Mouse (Mus musculus): ENCODE results near the gene Gm6268. TPM values are rescaled to one million over a fixed set of nuclear protein-coding genes. Genes with fewer than 3 reads are reported as not detected.
A peak's percentile ranks its signal among the peaks of the same experiment; 100 is the strongest.

Gene Gm6268
- polyA plus RNA-seq (2014; fragmentation: Nextera tagmentation; extraction: Ambion mirVana): not detected in 2 replicates

DNA sequence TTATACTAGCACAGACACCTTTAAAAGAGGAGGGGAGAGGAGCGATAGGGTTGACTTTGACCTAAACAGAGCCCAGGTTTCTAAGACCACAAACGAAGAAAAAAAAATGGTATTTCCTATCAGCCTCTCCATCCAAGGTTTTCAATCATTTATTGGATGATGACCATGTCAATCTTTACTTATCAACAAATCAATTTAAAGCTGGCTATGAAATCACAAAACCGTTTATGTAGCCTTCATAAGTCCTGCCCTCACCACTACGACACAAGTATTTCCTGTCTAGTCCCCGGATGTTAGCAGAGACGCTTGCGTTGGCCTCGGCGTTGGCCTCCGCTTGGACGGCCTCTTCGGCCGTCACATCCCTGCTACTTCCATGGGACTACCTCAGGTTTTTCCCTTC lies at the start of gene Gm6268:
Gene Gm6268, plus strand, starts transcription at position 301 of the 400 bp plus-strand sequence.
- WGBS: 89% methylated on average over 13 of the region's 13 CpGs
- DNase-seq (ENCODE audit: low spot score) (no peak), ATAC-seq (ENCODE audit: insufficient read depth, low FRiP score, low TSS enrichment) (no peak)
- no peaks in the 10 kb centered on the region for H3K4me1 ChIP-seq (ENCODE audit: control insufficient read depth, insufficient read depth, low read length)
- no peak within 1 kb of the TSS for H3K4me2 ChIP-seq (ENCODE audit: low read depth)
- H3K9me3 ChIP-seq (ENCODE audit: control insufficient read depth, low read length): no peaks in the 10 kb centered on the region; the same call in 1 of the 2 replicates
- no peak within 1 kb of the TSS for H3K27ac ChIP-seq (ENCODE audit: low read depth, low read length)
- H3K4me3 ChIP-seq (ENCODE audit: low read depth, low read length): no peak within 1 kb of the TSS
- no peak within 1 kb of the TSS for H3K9ac ChIP-seq (ENCODE audit: low read length)
- no peaks in the 10 kb centered on the region for H3K27me3 ChIP-seq (ENCODE audit: control insufficient read depth, insufficient read depth, low read length)
- no peaks in the 10 kb centered on the region for H3K36me3 ChIP-seq (ENCODE audit: control insufficient read depth, insufficient read depth, low read length)

DNA sequence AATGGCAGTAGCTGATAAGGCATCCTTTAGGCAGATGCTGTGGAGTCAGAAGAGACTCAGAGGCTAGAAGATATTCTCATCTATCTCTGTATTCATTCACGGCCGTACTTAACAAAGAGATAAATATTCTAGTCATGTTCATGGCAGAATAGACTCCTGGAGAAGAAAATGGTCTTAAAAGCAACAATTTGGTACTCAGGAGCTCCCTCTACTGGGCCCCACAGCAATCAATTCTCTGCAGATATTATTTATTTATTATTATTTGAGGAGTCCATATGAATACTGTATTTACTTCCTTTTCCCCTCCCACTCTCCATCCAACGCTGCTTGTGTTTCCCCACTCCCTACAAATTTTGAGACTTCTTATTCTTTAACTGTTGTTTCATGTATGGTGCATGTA lies 48.6 kb upstream of the Gm6268 start:
- Histone ChIP-seq H3K9ac (ENCODE audit: low read length) (no peak overlapping the region), H3K4me1 (ENCODE audit: control insufficient read depth, insufficient read depth, low read length) (no peaks in the 10 kb centered on the region), H3K4me2 (ENCODE audit: low read depth) (no peak overlapping the region), H3K27me3 (ENCODE audit: control insufficient read depth, insufficient read depth, low read length) (no peaks in the 10 kb centered on the region), H3K9me3 (ENCODE audit: control insufficient read depth, low read length) (no peaks in the 10 kb centered on the region), H3K36me3 (ENCODE audit: control insufficient read depth, insufficient read depth, low read length) (no peaks in the 10 kb centered on the region), H3K27ac (ENCODE audit: low read depth, low read length) (no peak overlapping the region), H3K4me3 (ENCODE audit: low read depth, low read length) (no peak overlapping the region)
- no peak for ATAC-seq (ENCODE audit: insufficient read depth, low FRiP score, low TSS enrichment)
- peak; percentile 13 for DNase-seq (ENCODE audit: low spot score)
- 68% methylated on average over 3 of the region's 3 CpGs for WGBS

DNA sequence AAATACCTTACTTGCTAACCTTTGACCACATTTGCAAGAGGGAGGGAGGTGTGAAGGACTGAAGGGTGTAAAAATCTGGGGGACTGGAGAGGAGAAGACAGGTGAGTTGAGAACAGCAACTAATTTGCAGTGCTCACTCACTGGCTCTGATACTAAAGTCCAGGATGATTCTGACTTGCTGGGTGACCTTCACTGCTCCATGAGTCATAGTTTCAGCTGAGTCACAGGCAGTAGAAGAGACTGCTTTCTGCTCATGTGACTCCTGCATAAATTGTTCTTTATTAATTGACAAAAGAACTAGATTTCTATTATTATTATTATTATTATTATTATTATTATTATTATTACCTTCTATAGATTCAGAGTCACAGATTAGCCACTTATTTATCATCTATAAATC lies 15.7 kb upstream of the Gm6268 start:
- no peak overlapping the region for H3K27ac ChIP-seq (ENCODE audit: low read depth, low read length)
- H3K36me3 ChIP-seq (ENCODE audit: control insufficient read depth, insufficient read depth, low read length): no peaks in the 10 kb centered on the region
- H3K4me3 ChIP-seq (ENCODE audit: low read depth, low read length): no peak overlapping the region
- no peak overlapping the region for H3K9ac ChIP-seq (ENCODE audit: low read length)
- DNase-seq (ENCODE audit: low spot score): no peak
- H3K4me1 ChIP-seq (ENCODE audit: control insufficient read depth, insufficient read depth, low read length): no peaks in the 10 kb centered on the region
- no peaks in the 10 kb centered on the region for H3K9me3 ChIP-seq (ENCODE audit: control insufficient read depth, low read length)
- no peak for ATAC-seq (ENCODE audit: insufficient read depth, low FRiP score, low TSS enrichment)
- H3K27me3 ChIP-seq (ENCODE audit: control insufficient read depth, insufficient read depth, low read length): no peaks in the 10 kb centered on the region
- no peak overlapping the region for H3K4me2 ChIP-seq (ENCODE audit: low read depth)

DNA sequence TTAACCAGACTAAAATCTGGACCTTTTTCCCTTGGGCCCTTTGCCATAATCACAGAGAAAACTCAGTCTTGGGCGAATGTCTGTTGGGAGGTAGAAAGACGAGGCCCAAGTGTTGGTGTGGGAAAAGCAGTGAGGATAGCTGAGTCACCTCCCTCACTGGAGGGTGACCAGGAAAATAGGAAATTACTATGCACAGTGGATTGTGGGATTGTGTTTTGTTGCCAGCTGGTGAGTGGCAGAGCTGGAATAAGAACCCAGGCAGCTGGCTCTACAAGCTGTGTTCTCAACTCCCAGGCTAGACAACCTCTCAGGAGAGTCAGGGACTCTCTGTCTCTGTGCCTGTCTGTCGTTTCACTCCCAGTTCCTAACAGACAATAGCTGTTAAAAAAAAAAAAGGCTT lies 11.1 kb upstream of the Gm6268 start:
- Histone ChIP-seq H3K4me2 (ENCODE audit: low read depth) (no peak overlapping the region), H3K4me3 (ENCODE audit: low read depth, low read length) (no peak overlapping the region), H3K9ac (ENCODE audit: low read length) (no peak overlapping the region), H3K36me3 (ENCODE audit: control insufficient read depth, insufficient read depth, low read length) (no peaks in the 10 kb centered on the region), H3K27ac (ENCODE audit: low read depth, low read length) (no peak overlapping the region), H3K27me3 (ENCODE audit: control insufficient read depth, insufficient read depth, low read length) (no peaks in the 10 kb centered on the region), H3K4me1 (ENCODE audit: control insufficient read depth, insufficient read depth, low read length) (no peaks in the 10 kb centered on the region), H3K9me3 (ENCODE audit: control insufficient read depth, low read length) (no peaks in the 10 kb centered on the region)
- WGBS: 60% methylated on average over 3 of the region's 3 CpGs
- ATAC-seq (ENCODE audit: insufficient read depth, low FRiP score, low TSS enrichment): no peak
- DNase-seq (ENCODE audit: low spot score): no peak

DNA sequence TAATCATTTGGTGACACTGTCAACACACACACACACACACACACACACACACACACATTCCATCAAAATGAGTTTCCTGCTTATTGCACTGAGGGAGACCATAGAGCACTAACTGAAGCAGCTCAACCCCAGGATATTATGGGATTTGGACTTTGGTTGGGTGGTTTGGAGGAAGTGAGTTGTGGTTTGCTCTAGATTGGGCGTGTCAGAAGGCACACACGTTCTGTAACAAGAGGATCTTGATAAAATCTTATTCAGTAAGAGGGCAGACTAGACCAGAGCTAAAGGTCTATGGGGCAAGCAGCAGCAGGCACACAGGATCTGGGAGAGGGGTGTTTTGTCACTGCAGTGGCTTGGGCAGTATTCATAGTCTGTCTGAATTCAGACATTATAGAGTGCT lies 10.6 kb upstream of the Gm6268 start:
- Histone ChIP-seq H3K9me3 (ENCODE audit: control insufficient read depth, low read length) (no peaks in the 10 kb centered on the region), H3K4me1 (ENCODE audit: control insufficient read depth, insufficient read depth, low read length) (no peaks in the 10 kb centered on the region), H3K27ac (ENCODE audit: low read depth, low read length) (no peak overlapping the region), H3K4me2 (ENCODE audit: low read depth) (no peak overlapping the region), H3K9ac (ENCODE audit: low read length) (no peak overlapping the region), H3K36me3 (ENCODE audit: control insufficient read depth, insufficient read depth, low read length) (no peaks in the 10 kb centered on the region), H3K4me3 (ENCODE audit: low read depth, low read length) (no peak overlapping the region), H3K27me3 (ENCODE audit: control insufficient read depth, insufficient read depth, low read length) (no peaks in the 10 kb centered on the region)
- 66% methylated on average over 2 of the region's 2 CpGs for WGBS
- ATAC-seq (ENCODE audit: insufficient read depth, low FRiP score, low TSS enrichment) (no peak), DNase-seq (ENCODE audit: low spot score) (no peak)

DNA sequence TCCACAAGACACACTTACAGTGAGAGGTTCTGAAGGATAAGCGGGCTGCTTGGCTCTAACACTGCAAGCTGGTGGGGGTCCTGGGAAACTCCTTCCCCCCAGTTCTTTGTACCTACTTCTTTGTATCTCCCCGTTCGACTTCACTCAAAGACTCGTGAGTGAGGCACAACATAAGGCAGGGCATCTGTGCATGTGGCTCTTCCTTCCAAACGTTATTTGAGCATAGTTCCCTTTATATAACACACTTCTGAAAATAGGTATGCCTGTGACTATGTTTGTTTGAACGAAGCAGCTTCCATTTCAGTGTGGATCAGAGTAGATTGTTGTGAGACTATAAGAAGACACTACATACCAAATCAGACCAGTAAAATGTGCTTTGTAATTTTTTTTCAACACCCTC lies 8.4 kb upstream of the Gm6268 start:
- DNase-seq (ENCODE audit: low spot score) (no peak), ATAC-seq (ENCODE audit: insufficient read depth, low FRiP score, low TSS enrichment) (no peak)

DNA sequence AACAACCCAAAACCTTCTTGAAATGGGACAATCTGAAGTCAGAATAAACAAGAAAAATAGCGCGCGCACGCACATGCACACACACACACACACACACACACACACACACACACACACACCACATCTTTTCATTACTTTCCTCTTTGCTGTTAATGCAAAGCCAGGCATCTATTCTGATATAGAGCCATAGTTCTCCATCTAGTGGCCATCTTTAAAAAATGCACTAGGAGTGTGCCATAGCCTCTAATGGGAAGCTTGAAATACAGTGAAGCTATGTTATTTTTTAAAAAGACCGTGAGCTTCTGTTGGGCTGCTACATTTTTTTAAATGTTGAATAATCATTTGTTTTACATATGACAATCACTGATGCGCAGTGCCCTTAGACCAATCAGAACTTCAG lies 7.8 kb upstream of the Gm6268 start:
- ATAC-seq (ENCODE audit: insufficient read depth, low FRiP score, low TSS enrichment): no peak
- H3K4me3 ChIP-seq (ENCODE audit: low read depth, low read length): no peak overlapping the region
- WGBS: 64% methylated on average over 5 of the region's 6 CpGs

More for the DNA sequence above, 8.4 kb upstream of the Gm6268 start:
- no peaks in the 10 kb centered on the region for H3K4me1 ChIP-seq (ENCODE audit: control insufficient read depth, insufficient read depth, low read length)
- 74% methylated on average over 6 of the region's 6 CpGs for WGBS
- H3K36me3 ChIP-seq (ENCODE audit: control insufficient read depth, insufficient read depth, low read length): no peaks in the 10 kb centered on the region
- no peaks in the 10 kb centered on the region for H3K27me3 ChIP-seq (ENCODE audit: control insufficient read depth, insufficient read depth, low read length)
- no peak overlapping the region for H3K4me3 ChIP-seq (ENCODE audit: low read depth, low read length)
- H3K4me2 ChIP-seq (ENCODE audit: low read depth): no peak overlapping the region
- no peak overlapping the region for H3K27ac ChIP-seq (ENCODE audit: low read depth, low read length)
- H3K9me3 ChIP-seq (ENCODE audit: control insufficient read depth, low read length): no peaks in the 10 kb centered on the region
- H3K9ac ChIP-seq (ENCODE audit: low read length): no peak overlapping the region

DNA sequence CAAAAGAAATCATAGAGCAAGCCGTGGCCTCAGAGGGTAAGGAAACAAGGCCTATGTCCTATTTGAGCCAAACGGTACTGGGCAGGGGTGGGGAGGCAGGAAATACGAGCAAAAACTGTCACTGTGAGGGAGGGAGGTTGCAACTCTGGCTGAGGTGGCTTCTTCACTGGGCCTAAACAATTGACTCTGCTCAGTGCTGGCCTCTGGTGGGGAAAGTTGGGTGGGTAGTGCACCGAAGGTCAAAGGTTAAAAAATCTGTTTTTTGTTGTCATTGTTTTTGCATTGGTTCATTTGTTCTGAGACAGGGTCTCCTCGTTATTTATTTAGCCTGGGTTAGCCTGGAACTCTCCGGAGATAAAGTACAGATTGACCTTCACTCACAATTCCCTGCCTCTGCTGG lies 1.2 kb downstream of the Gm6268 start:
- 59% methylated on average over 6 of the region's 6 CpGs for WGBS
- no peak for ATAC-seq (ENCODE audit: insufficient read depth, low FRiP score, low TSS enrichment)
- Histone ChIP-seq H3K4me1 (ENCODE audit: control insufficient read depth, insufficient read depth, low read length) (no peaks in the 10 kb centered on the region), H3K36me3 (ENCODE audit: control insufficient read depth, insufficient read depth, low read length) (no peaks in the 10 kb centered on the region), H3K27ac (ENCODE audit: low read depth, low read length) (no peak overlapping the region), H3K27me3 (ENCODE audit: control insufficient read depth, insufficient read depth, low read length) (no peaks in the 10 kb centered on the region), H3K9ac (ENCODE audit: low read length) (no peak overlapping the region), H3K9me3 (ENCODE audit: control insufficient read depth, low read length) (no peaks in the 10 kb centered on the region; the same call in 1 of the 2 replicates), H3K4me3 (ENCODE audit: low read depth, low read length) (no peak overlapping the region), H3K4me2 (ENCODE audit: low read depth) (no peak overlapping the region)
- DNase-seq (ENCODE audit: low spot score): no peak

More for the DNA sequence above, 7.8 kb upstream of the Gm6268 start:
- Histone ChIP-seq H3K4me1 (ENCODE audit: control insufficient read depth, insufficient read depth, low read length) (no peaks in the 10 kb centered on the region), H3K27ac (ENCODE audit: low read depth, low read length) (no peak overlapping the region), H3K36me3 (ENCODE audit: control insufficient read depth, insufficient read depth, low read length) (no peaks in the 10 kb centered on the region), H3K9me3 (ENCODE audit: control insufficient read depth, low read length) (no peaks in the 10 kb centered on the region), H3K27me3 (ENCODE audit: control insufficient read depth, insufficient read depth, low read length) (no peaks in the 10 kb centered on the region), H3K4me2 (ENCODE audit: low read depth) (no peak overlapping the region), H3K9ac (ENCODE audit: low read length) (no peak overlapping the region)
- no peak for DNase-seq (ENCODE audit: low spot score)

DNA sequence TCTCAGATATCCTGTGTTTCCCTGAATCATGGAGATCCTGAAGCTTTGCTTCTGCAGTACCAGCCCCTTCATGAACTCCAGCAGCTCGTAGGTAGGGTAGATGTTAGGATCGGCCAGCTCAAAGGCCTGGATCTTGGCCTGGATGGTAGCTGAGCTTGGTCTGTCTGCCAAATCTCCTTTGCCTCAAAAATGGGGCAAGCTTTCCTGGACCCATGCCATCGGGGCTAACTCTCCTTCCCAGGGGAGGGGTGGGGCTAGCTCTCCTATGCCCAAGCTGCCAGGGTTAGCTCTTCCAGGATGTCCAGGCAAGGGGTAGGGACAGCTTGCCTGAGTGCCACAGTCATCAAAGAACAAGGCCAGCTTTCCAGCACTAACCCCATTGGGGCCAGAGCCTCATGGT lies 18.1 kb downstream of the Gm6268 start:
- Histone ChIP-seq H3K9ac (ENCODE audit: low read length) (no peak overlapping the region), H3K4me3 (ENCODE audit: low read depth, low read length) (no peak overlapping the region), H3K4me2 (ENCODE audit: low read depth) (no peak overlapping the region), H3K4me1 (ENCODE audit: control insufficient read depth, insufficient read depth, low read length) (no peaks in the 10 kb centered on the region), H3K36me3 (ENCODE audit: control insufficient read depth, insufficient read depth, low read length) (no peaks in the 10 kb centered on the region), H3K9me3 (ENCODE audit: control insufficient read depth, low read length) (no peaks in the 10 kb centered on the region), H3K27ac (ENCODE audit: low read depth, low read length) (no peak overlapping the region), H3K27me3 (ENCODE audit: control insufficient read depth, insufficient read depth, low read length) (no peaks in the 10 kb centered on the region)
- ATAC-seq (ENCODE audit: insufficient read depth, low FRiP score, low TSS enrichment): no peak
- 86% methylated on average over 3 of the region's 3 CpGs for WGBS
- no peak for DNase-seq (ENCODE audit: low spot score)
